Mouse (Mus musculus) CH12.LX (cell line): ENCODE results near the gene Bag1.

Experiments
- CTCF ChIP-seq, 2 experiments: IDR thresholded peaks in 1 of 2; conservative IDR thresholded peaks in 1 of 2; 2 replicates each; pipeline ENCODE4 v1.5.1; 2011 to 2012; ENCODE audit warnings: low read depth in 2 of 2, low read length in 2 of 2, improper control_type of control experiment in 1 of 2, inconsistent platforms in 1 of 2, mild to moderate bottlenecking in 1 of 2, moderate library complexity in 1 of 2
- POLR2A ChIP-seq: IDR thresholded peaks from 2 replicates; pipeline ENCODE4 v1.6.1; 2011; ENCODE audit warnings: low read depth, mild to moderate bottlenecking, improper control_type of control experiment, low read length
- POLR2AphosphoS2 ChIP-seq: IDR thresholded peaks from 2 replicates; pipeline ENCODE4 v1.6.1; 2011; ENCODE audit warnings: low read depth, low read length, improper control_type of control experiment

- TF ChIP-seq CTCF (conservative IDR thresholded peaks at IDR 0.05 in 1 of 2, IDR thresholded peaks at IDR 0.05 in 1 of 2; ENCODE audit: low read depth in 2 of 2, low read length in 2 of 2) = no peak
- TF ChIP-seq POLR2A = no peak
- TF ChIP-seq POLR2AphosphoS2 = no peak
Measured at GRCm38 (mm10) chr4:40925568-40925967, 22.5 kb downstream of the Bag1 start.
